Mouse (Mus musculus) CH12.LX (cell line): ENCODE measurements around the gene Grm8. TPM values are rescaled to one million over a fixed set of nuclear protein-coding genes. Genes with fewer than 3 reads are reported as not detected.
A peak's percentile ranks its signal among the peaks of the same experiment; 100 is the strongest.

Source experiments
- DNase-seq: peaks from one replicate; pipeline ENCODE4 v3.0.0-alpha.2; 2013; ENCODE audit errors: extremely low read depth
- H3K27ac ChIP-seq: 2 replicates; pipeline ENCODE4 v1.5.1; 2012; ENCODE audit warnings: low read depth, mild to moderate bottlenecking, control low read depth, moderate library complexity; ENCODE audit not compliant: insufficient read depth
- H3K27me3 ChIP-seq: replicated peaks from 2 replicates; pipeline ENCODE3; 2012; ENCODE audit warnings: inconsistent platforms
- H3K36me3 ChIP-seq, 2 experiments: replicated peaks in 1 of 2; 2 replicates each; pipeline versions ENCODE3 to v1.6.1; 2012; ENCODE audit warnings: inconsistent platforms in 1 of 2, low read length in 1 of 2, mild to moderate bottlenecking in 1 of 2, mixed read lengths in 1 of 2, moderate library complexity in 1 of 2; ENCODE audit not compliant: control insufficient read depth in 1 of 2, insufficient read depth in 1 of 2
- H3K4me1 ChIP-seq, 2 experiments: 2 replicates each; pipeline ENCODE4 v1.6.1; 2012; ENCODE audit warnings: inconsistent platforms in 1 of 2, moderate library complexity in 1 of 2; ENCODE audit not compliant: insufficient read depth in 2 of 2, control insufficient read depth in 1 of 2
- H3K4me2 ChIP-seq: 2 replicates; pipeline ENCODE4 v1.6.1; 2012; ENCODE audit warnings: low read depth, mild to moderate bottlenecking, control low read depth; ENCODE audit not compliant: poor library complexity, insufficient read depth, severe bottlenecking
- H3K4me3 ChIP-seq, 3 experiments: fragments of 150-350 bp in 1 of 3; sonication (generic) in 1 of 3; replicated peaks in 1 of 3; 2 replicates each; pipeline versions ENCODE3 to v1.5.1; 2011 to 2012; ENCODE audit warnings: low read depth in 2 of 3, low read length in 2 of 3, mild to moderate bottlenecking in 2 of 3, moderate library complexity in 2 of 3, control low read depth in 1 of 3, improper control_type of control experiment in 1 of 3, inconsistent platforms in 1 of 3, mixed read lengths in 1 of 3; ENCODE audit not compliant: poor library complexity in 1 of 3
- H3K79me2 ChIP-seq: replicated peaks from 2 replicates; pipeline ENCODE4 v1.6.1; 2012; ENCODE audit warnings: mild to moderate bottlenecking, moderate library complexity; ENCODE audit not compliant: control insufficient read depth, poor library complexity, insufficient read depth, severe bottlenecking; ENCODE audit errors: extremely low read depth
- H3K9ac ChIP-seq: 2 replicates; pipeline ENCODE4 v1.6.1; 2012; ENCODE audit warnings: low read depth, mild to moderate bottlenecking, control low read depth, moderate library complexity; ENCODE audit not compliant: insufficient read depth
- H3K9me3 ChIP-seq: replicated peaks from 2 replicates; pipeline ENCODE3; 2012; ENCODE audit warnings: low read length, inconsistent platforms, mixed read lengths
- BHLHE40 ChIP-seq: IDR thresholded peaks from 2 replicates; pipeline ENCODE4 v1.6.1; 2011; ENCODE audit warnings: mild to moderate bottlenecking, low read depth, low read length, improper control_type of control experiment
- CHD1 ChIP-seq: IDR thresholded peaks from 2 replicates; pipeline ENCODE4 v1.6.1; 2012; ENCODE audit warnings: low read depth, low read length, improper control_type of control experiment, inconsistent platforms
- CHD2 ChIP-seq: IDR thresholded peaks from 2 replicates; pipeline ENCODE4 v1.6.1; 2011; ENCODE audit warnings: low read length, improper control_type of control experiment
- CTCF ChIP-seq, 2 experiments: IDR thresholded peaks in 1 of 2; conservative IDR thresholded peaks in 1 of 2; 2 replicates each; pipeline ENCODE4 v1.5.1; 2011 to 2012; ENCODE audit warnings: low read depth in 2 of 2, low read length in 2 of 2, improper control_type of control experiment in 1 of 2, inconsistent platforms in 1 of 2, mild to moderate bottlenecking in 1 of 2, moderate library complexity in 1 of 2
- E2F4 ChIP-seq: IDR thresholded peaks from 2 replicates; pipeline ENCODE4 v1.6.1; 2011; ENCODE audit warnings: low read depth, low read length, improper control_type of control experiment; ENCODE audit not compliant: insufficient replicate concordance
- ELF1 ChIP-seq: IDR thresholded peaks from 2 replicates; pipeline ENCODE4 v1.6.1; 2014; ENCODE audit warnings: low read depth, mild to moderate bottlenecking, inconsistent platforms, low read length, improper control_type of control experiment
- EP300 ChIP-seq: IDR thresholded peaks from 2 replicates; pipeline ENCODE4 v1.6.1; 2011; ENCODE audit warnings: low read length, improper control_type of control experiment
- ETS1 ChIP-seq: conservative IDR thresholded peaks from 2 replicates; pipeline ENCODE4 v1.6.1; 2012; ENCODE audit warnings: low read depth, mild to moderate bottlenecking, inconsistent platforms, low read length, improper control_type of control experiment, moderate library complexity
- GABPA ChIP-seq: IDR thresholded peaks from 2 replicates; pipeline ENCODE4 v1.6.1; 2012; ENCODE audit warnings: low read depth, low read length, improper control_type of control experiment, inconsistent platforms; ENCODE audit not compliant: insufficient replicate concordance
- HCFC1 ChIP-seq: IDR thresholded peaks from 2 replicates; pipeline ENCODE4 v1.6.1; 2012; ENCODE audit warnings: low read depth, mild to moderate bottlenecking, inconsistent platforms, low read length, improper control_type of control experiment
- IRF4 ChIP-seq: IDR thresholded peaks from 2 replicates; pipeline ENCODE4 v1.6.1; 2014; ENCODE audit warnings: low read depth, mild to moderate bottlenecking, inconsistent platforms, low read length, improper control_type of control experiment
- JUN ChIP-seq: IDR thresholded peaks from 2 replicates; pipeline ENCODE4 v1.6.1; 2011; ENCODE audit warnings: low read depth, mild to moderate bottlenecking, low read length, improper control_type of control experiment, moderate library complexity; ENCODE audit not compliant: insufficient read depth
- JUND ChIP-seq: conservative IDR thresholded peaks from 2 replicates; pipeline ENCODE4 v1.6.1; 2011; ENCODE audit warnings: low read depth, low read length, improper control_type of control experiment
- KAT2A ChIP-seq: IDR thresholded peaks from 2 replicates; pipeline ENCODE4 v1.6.1; 2012; ENCODE audit warnings: low read length, improper control_type of control experiment, inconsistent platforms; ENCODE audit not compliant: insufficient replicate concordance
- MAFK ChIP-seq: IDR thresholded peaks from 2 replicates; pipeline ENCODE4 v1.6.1; 2011; ENCODE audit warnings: low read length, improper control_type of control experiment; ENCODE audit not compliant: insufficient replicate concordance
- MAX ChIP-seq: IDR thresholded peaks from 2 replicates; pipeline ENCODE4 v1.6.1; 2011; ENCODE audit warnings: low read length, improper control_type of control experiment
- MAZ ChIP-seq: IDR thresholded peaks from 2 replicates; pipeline ENCODE4 v1.6.1; 2012; ENCODE audit warnings: low read depth, mild to moderate bottlenecking, inconsistent platforms, low read length, improper control_type of control experiment, moderate library complexity
- MEF2A ChIP-seq: IDR thresholded peaks from 2 replicates; pipeline ENCODE4 v1.6.1; 2014; ENCODE audit warnings: low read depth, mild to moderate bottlenecking, inconsistent platforms, low read length, improper control_type of control experiment, borderline replicate concordance
- MXI1 ChIP-seq: IDR thresholded peaks from 2 replicates; pipeline ENCODE4 v1.6.1; 2011; ENCODE audit warnings: mild to moderate bottlenecking, low read depth, low read length, improper control_type of control experiment
- MYC ChIP-seq: IDR thresholded peaks from 2 replicates; pipeline ENCODE4 v1.6.1; 2011; ENCODE audit warnings: low read depth, mild to moderate bottlenecking, improper control_type of control experiment, low read length
- NELFE ChIP-seq: IDR thresholded peaks from 2 replicates; pipeline ENCODE4 v1.6.1; 2011; ENCODE audit warnings: low read depth, low read length, improper control_type of control experiment
- NRF1 ChIP-seq: IDR thresholded peaks from 2 replicates; pipeline ENCODE4 v1.6.1; 2014; ENCODE audit warnings: low read depth, mild to moderate bottlenecking, inconsistent platforms, low read length, improper control_type of control experiment, moderate library complexity
- PAX5 ChIP-seq: IDR thresholded peaks from 2 replicates; pipeline ENCODE4 v1.6.1; 2012; ENCODE audit warnings: low read length, inconsistent platforms, mixed read lengths
- POLR2A ChIP-seq: IDR thresholded peaks from 2 replicates; pipeline ENCODE4 v1.6.1; 2011; ENCODE audit warnings: low read depth, mild to moderate bottlenecking, improper control_type of control experiment, low read length
- POLR2AphosphoS2 ChIP-seq: IDR thresholded peaks from 2 replicates; pipeline ENCODE4 v1.6.1; 2011; ENCODE audit warnings: low read depth, low read length, improper control_type of control experiment
- RAD21 ChIP-seq: IDR thresholded peaks from 2 replicates; pipeline ENCODE4 v1.6.1; 2011; ENCODE audit warnings: low read depth, mild to moderate bottlenecking, low read length, improper control_type of control experiment, moderate library complexity
- RCOR1 ChIP-seq: conservative IDR thresholded peaks from 2 replicates; pipeline ENCODE4 v1.6.1; 2012; ENCODE audit warnings: low read depth, mild to moderate bottlenecking, inconsistent platforms, low read length, improper control_type of control experiment
- SIN3A ChIP-seq: IDR thresholded peaks from 2 replicates; pipeline ENCODE4 v1.6.1; 2012; ENCODE audit warnings: low read length, improper control_type of control experiment, inconsistent platforms
- SMC3 ChIP-seq: IDR thresholded peaks from 2 replicates; pipeline ENCODE4 v1.6.1; 2011; ENCODE audit warnings: low read depth, low read length, improper control_type of control experiment
- TBP ChIP-seq: conservative IDR thresholded peaks from 2 replicates; pipeline ENCODE4 v1.6.1; 2011; ENCODE audit warnings: low read depth, low read length, improper control_type of control experiment
- TCF12 ChIP-seq: IDR thresholded peaks from 2 replicates; pipeline ENCODE4 v1.6.1; 2014; ENCODE audit warnings: low read depth, mild to moderate bottlenecking, inconsistent platforms, low read length, improper control_type of control experiment
- UBTF ChIP-seq: IDR thresholded peaks from 2 replicates; pipeline ENCODE4 v1.6.1; 2012; ENCODE audit warnings: low read depth, mild to moderate bottlenecking, inconsistent platforms, low read length, improper control_type of control experiment, moderate library complexity
- USF1 ChIP-seq: IDR thresholded peaks from 2 replicates; pipeline ENCODE4 v1.6.1; 2014; ENCODE audit warnings: low read depth, mild to moderate bottlenecking, inconsistent platforms, low read length, improper control_type of control experiment
- USF2 ChIP-seq: conservative IDR thresholded peaks from 2 replicates; pipeline ENCODE4 v1.6.1; 2011; ENCODE audit warnings: low read depth, low read length, improper control_type of control experiment
- ZC3H11A ChIP-seq: IDR thresholded peaks from 2 replicates; pipeline ENCODE4 v1.6.1; 2012; ENCODE audit warnings: low read depth, mild to moderate bottlenecking, inconsistent platforms, low read length, improper control_type of control experiment
- ZKSCAN1 ChIP-seq: IDR thresholded peaks from 2 replicates; pipeline ENCODE4 v1.6.1; 2012; ENCODE audit warnings: low read depth, inconsistent platforms, low read length, improper control_type of control experiment, borderline replicate concordance
- ZMIZ1 ChIP-seq: IDR thresholded peaks from 2 replicates; pipeline ENCODE4 v1.6.1; 2012; ENCODE audit warnings: low read depth, mild to moderate bottlenecking, inconsistent platforms, low read length, improper control_type of control experiment
- ZNF384 ChIP-seq: IDR thresholded peaks from 2 replicates; pipeline ENCODE4 v1.6.1; 2012; ENCODE audit warnings: low read depth, low read length, improper control_type of control experiment, inconsistent platforms
- dilution Hi-C: fragments of 300-500 bp; cut with MboI; formaldehyde crosslinking; loops from 2 replicates; pipeline ENCODE4 v1.14.3; 2020; ENCODE audit warnings: low sequenced_read_pairs; ENCODE audit not compliant: extremely low pct_unique_long_range_greater_than_20kb, extremely low pct_ligation_motif_present
- in situ Hi-C: fragments of 300-500 bp; cut with MboI; formaldehyde crosslinking; loops from 3 replicates; pipeline ENCODE4 v1.14.3; 2019; ENCODE audit warnings: low sequenced_read_pairs, low pct_ligation_motif_present, low pct_unique_long_range_greater_than_20kb, mixed read lengths
- polyA plus RNA-seq: library from polyadenylated mRNA; unstranded; fragments of >175 nt; gene quantifications from 2 replicates; pipeline ENCODE4 v1.2.1, GENCODE M21; 2012; ENCODE audit warnings: low read depth; ENCODE audit not compliant: insufficient read length
- total RNA-seq, 2 experiments: library from RNA; depleted of rRNA; stranded (reverse); fragments of 300-350 nt in 1 of 2; fragments of >200 nt in 1 of 2; gene quantifications; 2 replicates each; pipeline ENCODE4 v1.2.3; 2012 to 2014

Gene Grm8
- total and polyA plus RNA-seq, 3 experiments = 0.08 to 0.72 (median 0.21) TPM

DNA sequence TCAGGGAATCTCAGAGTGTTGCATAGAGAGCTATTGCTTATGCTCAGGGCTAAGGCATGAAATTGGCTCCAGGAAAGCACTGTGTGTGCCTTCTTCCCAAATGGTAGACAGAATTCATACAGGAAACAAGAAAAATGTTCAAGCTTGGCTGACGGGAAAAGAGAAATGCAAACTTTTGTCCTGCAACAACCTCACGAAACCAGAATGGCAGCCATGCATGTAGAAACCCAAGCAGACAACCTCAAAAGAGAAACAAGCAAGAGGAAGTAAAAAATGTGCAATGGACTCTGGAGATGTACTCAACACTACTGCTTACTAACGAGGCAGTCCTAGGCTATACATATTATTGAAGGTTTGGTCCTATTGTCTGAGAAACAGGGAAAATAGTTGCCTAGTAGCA lies 167.9 kb downstream of the Grm8 start:
- Histone ChIP-seq H3K36me3 (no peaks in the 10 kb centered on the region), H3K9me3 (peaks cover 2% of the 10 kb centered on the region), H3K4me3 (no peak overlapping the region), H3K4me2 (peak overlapping the region; percentile 37), H3K27ac (peak overlapping the region; percentile 37; the same call in 1 of the 2 replicates), H3K79me2 (no peaks in the 10 kb centered on the region), H3K9ac (no peak overlapping the region), H3K27me3 (no peaks in the 10 kb centered on the region), H3K4me1 (peaks cover 12 to 44% of the 10 kb centered on the region in 2 experiments)
- in situ Hi-C loops = no loop called here
- dilution Hi-C loops = no loop called here
- DNase-seq = peak; percentile 69
- no peak for TF ChIP-seq CTCF (conservative IDR thresholded peaks at IDR 0.05 in 1 of 2, IDR thresholded peaks at IDR 0.05 in 1 of 2; ENCODE audit: low read depth in 2 of 2, low read length in 2 of 2)
- TF ChIP-seq KAT2A = no peak
- peak; percentile 71; the same call in 1 of the 2 replicates for TF ChIP-seq MAX
- TF ChIP-seq HCFC1 = no peak
- no peak for TF ChIP-seq ZC3H11A
- TF ChIP-seq ZKSCAN1 = no peak
- no peak for TF ChIP-seq MXI1
- no peak for TF ChIP-seq CHD1
- no peak for TF ChIP-seq PAX5
- no peak for TF ChIP-seq USF1
- TF ChIP-seq GABPA = no peak
- no peak for TF ChIP-seq TCF12
- no peak for TF ChIP-seq POLR2A
- 0 out of 2 replicates have a peak, but pooled peaks have one; percentile 34 for TF ChIP-seq SIN3A
- no peak for TF ChIP-seq ZNF384
- TF ChIP-seq CHD2 = 0 out of 2 replicates have a peak, but pooled peaks have one; percentile 31
- no peak for TF ChIP-seq MYC
- TF ChIP-seq SMC3 = no peak; the same call in 1 of the 2 replicates
- no peak for TF ChIP-seq JUN
- TF ChIP-seq MAFK = no peak
- no peak for TF ChIP-seq MAZ
- TF ChIP-seq IRF4 = peak; percentile 74
- TF ChIP-seq ZMIZ1 = no peak
- no peak for TF ChIP-seq NRF1
- no peak for TF ChIP-seq NELFE
- TF ChIP-seq ELF1 = no peak
- peak; percentile 41; the same call in 1 of the 2 replicates for TF ChIP-seq ETS1
- no peak for TF ChIP-seq TBP
- TF ChIP-seq MEF2A = no peak; the same call in 1 of the 2 replicates
- no peak for TF ChIP-seq RAD21
- peak; percentile 87 for TF ChIP-seq EP300
- TF ChIP-seq UBTF = no peak
- TF ChIP-seq RCOR1 = no peak
- no peak for TF ChIP-seq E2F4
- TF ChIP-seq POLR2AphosphoS2 = no peak
- peak; percentile 28; the same call in 1 of the 2 replicates for TF ChIP-seq BHLHE40
- no peak for TF ChIP-seq USF2
- no peak for TF ChIP-seq JUND
